In the genomic region with DNA sequence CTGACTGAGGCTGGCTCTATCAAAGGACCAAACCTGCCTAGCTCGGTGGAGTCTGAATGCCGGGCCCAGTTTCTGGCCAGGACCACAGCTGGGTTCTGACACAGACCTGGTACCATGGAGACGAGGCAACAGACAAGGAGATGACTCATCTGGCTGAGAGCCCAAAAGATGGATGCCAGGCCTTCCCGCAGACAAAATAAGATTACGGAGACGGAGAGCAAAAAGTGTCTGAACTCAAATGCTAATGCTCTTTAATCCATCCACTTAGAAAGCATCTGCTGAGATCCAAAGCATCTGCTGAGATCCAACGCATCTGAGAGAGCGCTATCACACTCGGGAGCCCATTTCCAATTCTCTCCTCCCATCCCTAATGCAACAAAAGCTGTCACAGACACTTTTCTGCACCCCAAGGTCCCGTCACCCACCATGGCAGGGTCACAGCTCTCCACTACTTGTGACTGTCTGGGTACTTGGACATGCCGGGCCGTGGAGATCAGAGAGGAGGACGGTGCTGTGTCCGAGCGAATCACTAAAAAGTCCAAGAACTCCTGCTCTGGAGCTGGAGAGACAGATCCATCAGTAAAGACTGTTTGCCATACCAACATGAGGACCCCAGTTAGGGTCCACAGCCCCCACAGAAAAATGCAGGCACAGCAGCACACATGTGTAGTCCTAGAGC, we compare ENCODE assay signal across 8 mouse cellular contexts.
DNase-seq lines count a peak whose midpoint lies in the region; ATAC-seq and TF ChIP-seq lines count a peak whose summit lies in the region.

No protein-coding gene starts in this region.

- H3K27me3 ChIP-seq in cerebellum, adult 2 months (ENCODE audit: control insufficient read depth, insufficient read depth, low read length): no peaks in the 10 kb centered on the region
- H3K27me3 ChIP-seq in lung, embryonic 16.5 days (ENCODE audit: control insufficient read depth, insufficient read depth, low read depth, low read length): peaks cover 5% of the 10 kb centered on the region

- H3K27ac ChIP-seq in cerebellum, adult 2 months (ENCODE audit: insufficient read depth, low read length): no peak overlapping the region
- H3K27ac ChIP-seq in lung, embryonic 16.5 days (ENCODE audit: low read length): no peak overlapping the region

- 29% methylated on average over 15 of the region's 15 CpGs for WGBS in cerebellum, adult 2 months
- WGBS in lung, embryonic 16.5 days: 57% methylated on average over 15 of the region's 15 CpGs

- TF ChIP-seq CTCF in cerebellum, adult 2 months (IDR thresholded peaks at IDR 0.05; ENCODE audit: borderline replicate concordance, insufficient read depth, low read depth, low read length): no peak

- H3K36me3 ChIP-seq in lung, embryonic 16.5 days (ENCODE audit: control insufficient read depth, insufficient read depth, low read length): no peaks in the 10 kb centered on the region

- H3K9me3 ChIP-seq in lung, embryonic 16.5 days (ENCODE audit: control insufficient read depth, low read length): no peaks in the 10 kb centered on the region

- no peak overlapping the region for H3K4me2 ChIP-seq in lung, embryonic 16.5 days (ENCODE audit: low read depth, low read length)

- no peak overlapping the region for H3K4me3 ChIP-seq in cerebellum, adult 2 months (replicated peaks; ENCODE audit: insufficient read depth, low read depth, low read length)
- no peak overlapping the region for H3K4me3 ChIP-seq in lung, embryonic 16.5 days (ENCODE audit: low read length)

- TF ChIP-seq POLR2A in cerebellum, adult 2 months (IDR thresholded peaks at IDR 0.05; ENCODE audit: borderline replicate concordance, insufficient read depth, low read length): no peak

- no peak overlapping the region for H3K9ac ChIP-seq in lung, embryonic 16.5 days (ENCODE audit: low read length)

- DNase-seq in cerebellum, adult 2 months: peak; percentile 56 to 65
- DNase-seq in cerebellum, adult 8-10 months: no peak
- DNase-seq in adrenal gland, adult 2 months: peak; percentile 89
- peak; percentile 62 for DNase-seq in heart, postnatal 36 days
- peak; percentile 72 for DNase-seq in skeletal muscle tissue, adult 2 months (ENCODE audit: low read depth, low spot score)
- DNase-seq in thymus, postnatal 10 days (ENCODE audit: low spot score in 2 of 2): no peak

- intact Hi-C loops in heart, postnatal 36 days (cut with DNase I): no loop called here

- peaks cover 8% of the 10 kb centered on the region for H3K4me1 ChIP-seq in cerebellum, adult 2 months (ENCODE audit: control insufficient read depth, insufficient read depth, low read length)
- peaks cover 9% of the 10 kb centered on the region for H3K4me1 ChIP-seq in lung, embryonic 16.5 days (replicated peaks; ENCODE audit: control insufficient read depth, insufficient read depth, low read length)

- ATAC-seq in frontal cortex, adult (ENCODE audit: low TSS enrichment): peak; percentile 55
- ATAC-seq in lung, embryonic 16.5 days (ENCODE audit: low read depth): 0 out of 2 replicates have a peak, but pooled peaks have one; percentile 34

Comparison
In these comparisons a context has a peak if more than half of its experiments do, and no peak if none do; other contexts are left out.
1. DNase-seq: peak in cerebellum, adult 2 months (2 of 2), adrenal gland, adult 2 months (single experiment), heart, postnatal 36 days (2 of 2) and skeletal muscle tissue, adult 2 months (single experiment); none in cerebellum, adult 8-10 months (single experiment) and thymus, postnatal 10 days (0 of 2).